Mouse (Mus musculus) inflammation-experienced regulatory T-cells (primary cell): ENCODE measurements around the gene Olfr765. TPM values are rescaled to one million over a fixed set of nuclear protein-coding genes. Genes with fewer than 3 reads are reported as not detected.

Experiments
- polyA plus RNA-seq, 2 experiments: library from polyadenylated mRNA; unstranded; fragments of 100-300 nt; shearing (Covaris generic); gene quantifications; one replicate each; pipeline ENCODE4 v1.2.1; 2017

Gene Olfr765
- polyA plus RNA-seq, result not detected

DNA sequence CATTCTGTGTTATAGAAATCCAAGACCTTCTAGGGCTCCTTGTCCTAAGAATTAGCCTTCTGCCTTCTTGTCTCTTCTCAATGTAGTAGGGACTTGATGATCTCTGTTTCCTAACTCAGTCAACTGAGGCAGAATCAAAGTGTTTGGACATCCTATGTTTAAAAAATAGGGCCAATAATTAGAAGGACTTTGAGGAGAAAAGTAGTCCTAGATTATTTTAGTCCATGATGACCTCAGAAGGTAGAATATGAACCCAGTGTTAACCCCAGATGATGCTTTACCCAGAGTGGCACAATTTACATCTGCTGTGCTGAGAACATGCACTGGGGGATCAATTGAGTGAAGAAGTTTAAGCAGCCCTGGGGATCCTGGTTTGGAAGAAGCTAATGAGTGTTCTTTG, at the start of gene Olfr765:
TSS of gene Olfr765 (minus strand) at position 101 of the 400 bp plus-strand sequence.

GRCm38 (mm10) chr10:129099275-129099674, 49.5 kb upstream of the Olfr765 start, which contains the start of gene Olfr768:
TSS of gene Olfr768 (minus strand) at chr10:129099375.

DNA sequence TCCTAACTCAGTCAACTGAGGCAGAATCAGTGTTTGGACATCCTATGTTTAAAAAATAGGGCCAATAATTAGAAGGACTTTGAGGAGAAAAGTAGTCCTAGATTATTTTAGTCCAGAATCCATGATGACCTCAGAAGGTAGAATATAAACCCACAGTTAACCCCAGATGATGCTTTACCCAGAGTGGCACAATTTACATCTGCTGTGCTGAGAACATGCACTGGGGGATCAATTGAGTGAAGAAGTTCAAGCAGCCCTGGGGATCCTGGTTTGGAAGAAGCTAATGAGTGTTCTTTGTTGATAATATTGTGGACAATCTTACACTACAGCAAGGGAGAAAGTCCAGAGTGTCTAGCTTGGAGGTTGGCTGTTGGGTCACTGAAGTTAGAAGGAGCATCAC, 33.0 kb upstream of the Olfr765 start, which contains the start of gene Olfr767:
TSS of gene Olfr767 (minus strand) at position 101 of the 400 bp plus-strand sequence.

DNA sequence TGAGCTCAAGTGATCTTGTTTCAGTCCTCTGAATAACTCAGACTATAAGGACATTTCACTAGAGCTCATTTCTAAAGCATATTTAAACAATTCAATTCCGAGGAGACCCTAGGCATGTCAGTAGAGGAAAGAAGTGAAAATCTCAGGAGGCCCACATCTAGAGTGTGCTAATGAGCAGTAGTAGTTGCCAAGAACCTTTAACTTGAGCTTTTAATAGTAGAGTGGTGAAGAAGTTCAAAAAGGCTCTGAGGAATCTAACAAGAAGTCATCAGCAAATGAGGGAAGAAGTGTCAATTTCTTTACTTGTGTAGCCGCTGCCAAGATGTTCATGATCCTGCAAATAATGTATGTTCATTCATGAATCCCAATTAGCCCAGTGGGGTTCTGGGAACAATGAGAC, 19.1 kb upstream of the Olfr765 start, which contains the start of gene Olfr766-ps1:
TSS of gene Olfr766-ps1 (minus strand) at position 101 of the 400 bp plus-strand sequence.

GRCm38 (mm10) chr10:129039796-129040195, 10.0 kb downstream of the Olfr765 start, which contains the start of gene Olfr764-ps1:
TSS of gene Olfr764-ps1 (minus strand) at chr10:129039896.

DNA sequence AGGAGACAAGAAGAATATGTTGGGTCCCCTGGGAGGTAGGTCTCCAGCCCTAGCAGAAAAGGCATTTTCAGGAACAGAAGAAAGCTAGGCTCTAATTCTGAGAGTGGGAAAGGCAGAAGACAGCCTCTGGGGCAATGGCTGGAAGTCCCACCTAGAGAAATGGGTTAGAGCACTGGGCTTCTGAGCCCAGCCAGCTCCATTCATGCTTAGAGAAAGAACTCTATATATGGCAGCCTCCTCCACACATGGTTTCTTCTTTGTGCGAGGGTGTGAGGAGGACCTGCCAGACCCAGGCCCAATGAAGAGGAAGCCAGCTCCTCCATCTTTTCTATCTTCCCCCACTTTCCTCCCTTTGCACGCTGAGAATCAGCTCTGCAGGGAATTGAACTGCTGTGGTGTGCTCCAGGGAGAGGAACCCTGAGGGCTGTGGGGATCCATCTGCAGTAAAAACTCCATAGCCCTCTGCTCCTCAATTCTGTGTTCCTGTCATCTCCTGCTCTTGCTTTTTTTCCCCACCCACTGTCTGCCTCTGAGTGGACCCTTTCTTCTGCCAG, 39.4 kb downstream of the Olfr765 start, which contains the start of gene Olfr763:
TSS of gene Olfr763 (plus strand) at position 504 of the 554 bp plus-strand sequence.

Other genes with a start within 250 kb of the Olfr765 start
- gene Dnajc14, start 245.9 kb downstream of the Olfr765 start, polyA plus RNA-seq, result 100 to 1,000 TPM in 1 of 2 experiments, 10 to 100 TPM in 1; 99.0 to 113 TPM
- 1 to 10 TPM; 2.2 to 4.1 TPM for gene Tmem198b, start 245.6 kb downstream of the Olfr765 start, polyA plus RNA-seq
- 100 to 1,000 TPM; 138 to 144 TPM for gene Sarnp, start 232.7 kb downstream of the Olfr765 start, polyA plus RNA-seq
- gene Ormdl2, start 228.4 kb downstream of the Olfr765 start, polyA plus RNA-seq, result 10 to 100 TPM; 65.4 to 69.2 TPM
- 1 to 10 TPM; 2.9 TPM for gene Gdf11, start 158.3 kb downstream of the Olfr765 start, polyA plus RNA-seq
- 1 to 10 TPM in 1 of 2 experiments, under 1 TPM in 1; 0.86 to 6.2 TPM for gene Cd63, start 149.0 kb downstream of the Olfr765 start, polyA plus RNA-seq
- gene Rdh5, start 127.1 kb downstream of the Olfr765 start, polyA plus RNA-seq, result 10 to 100 TPM; 13.9 to 24.2 TPM
- 100 to 1,000 TPM; 113 to 188 TPM for gene Bloc1s1, start 126.0 kb downstream of the Olfr765 start, polyA plus RNA-seq
- gene Itga7, start 116.2 kb downstream of the Olfr765 start, polyA plus RNA-seq, result 10 to 100 TPM in 1 of 2 experiments, 1 to 10 TPM in 1; 3.9 to 21.2 TPM
- gene Mettl7b, start 89.0 kb downstream of the Olfr765 start, polyA plus RNA-seq, result not detected
- gene Olfr9, start 60.6 kb downstream of the Olfr765 start, polyA plus RNA-seq, result under 1 TPM in 1 of 2 experiments, not detected in 1; 0.51 TPM
- not detected for gene Olfr763, start 39.2 kb downstream of the Olfr765 start, polyA plus RNA-seq
- gene Olfr764-ps1, start 10.1 kb downstream of the Olfr765 start, polyA plus RNA-seq, result not detected
- under 1 TPM in 1 of 2 experiments, not detected in 1; 0.22 TPM for gene Olfr766-ps1, start 19.0 kb upstream of the Olfr765 start, polyA plus RNA-seq
- under 1 TPM; 0.04 to 0.11 TPM for gene Olfr767, start 32.9 kb upstream of the Olfr765 start, polyA plus RNA-seq
- gene Olfr768, start 49.4 kb upstream of the Olfr765 start, polyA plus RNA-seq, result not detected
- gene Olfr769, start 67.9 kb upstream of the Olfr765 start, polyA plus RNA-seq, result not detected
- 1 to 10 TPM in 1 of 2 experiments, under 1 TPM in 1; 0.17 to 1.2 TPM for gene Olfr770, start 89.0 kb upstream of the Olfr765 start, polyA plus RNA-seq
- gene Olfr771, start 114.8 kb upstream of the Olfr765 start, polyA plus RNA-seq, result not detected
- gene Olfr772, start 127.9 kb upstream of the Olfr765 start, polyA plus RNA-seq, result under 1 TPM in 1 of 2 experiments, not detected in 1; 0.12 TPM
- not detected for gene Olfr773, start 137.4 kb upstream of the Olfr765 start, polyA plus RNA-seq
- not detected for gene Olfr774, start 186.2 kb upstream of the Olfr765 start, polyA plus RNA-seq
- not detected for gene Olfr775, start 198.4 kb upstream of the Olfr765 start, polyA plus RNA-seq
- not detected for gene Olfr776, start 209.1 kb upstream of the Olfr765 start, polyA plus RNA-seq
- not detected for gene Olfr777, start 221.5 kb upstream of the Olfr765 start, polyA plus RNA-seq